Mouse (Mus musculus): ENCODE measurements around the gene Tcf12.

GRCm38 (mm10) chr9:71980579-71980978, 131.1 kb downstream of the Tcf12 start:
- TF ChIP-seq CTCF (IDR thresholded peaks at IDR 0.05; ENCODE audit: low read depth) (no peak), EP300 (IDR thresholded peaks at IDR 0.05; ENCODE audit: low read depth) (no peak)
